Mouse (Mus musculus) Patski (cell line): ENCODE results near the gene Ankrd55. TPM values are rescaled to one million over a fixed set of nuclear protein-coding genes. Genes with fewer than 3 reads are reported as not detected.

Experiments used
- ATAC-seq: fragments of 100-300 bp; one replicate; pipeline ENCODE4 v1.8.0; 2021
- CTCF ChIA-PET: fragments of 350-600 bp; sonication (Branson Sonifier 250); formaldehyde crosslinking; loops from one replicate; lab custom pipeline; 2022; ENCODE audit warnings: inconsistent platforms; lab: Charles Lee
- POLR2A ChIA-PET: fragments of 350-600 bp; sonication (Branson Sonifier 250); formaldehyde crosslinking; loops from one replicate; lab custom pipeline; 2022; ENCODE audit warnings: antibody characterized with exemption, inconsistent platforms; lab: Charles Lee
- DNase-seq: peaks from one replicate; pipeline ENCODE4 v3.0.0-alpha.2; 2011; ENCODE audit warnings: low read depth, low spot score
- H3K27me3 ChIP-seq: fragments of 371-371 bp; one replicate; pipeline ENCODE4 v1.5.1; 2021
- CTCF ChIP-seq: fragments of 100-300 bp; IDR thresholded peaks from one replicate; pipeline ENCODE4 v1.5.1; 2021
- in situ Hi-C: fragments of 300-500 bp; cut with MboI; formaldehyde crosslinking; loops from 3 replicates; pipeline ENCODE4 v1.11.1; 2018; ENCODE audit warnings: low pct_unique_long_range_greater_than_20kb, mixed read lengths
- polyA plus RNA-seq: library from polyadenylated mRNA; unstranded; gene quantifications from one replicate; pipeline ENCODE4 v1.2.3, GENCODE M21; 2021

Ankrd55 gene
- polyA plus RNA-seq, 1 experiment from 2014 or later = 1.2 TPM

GRCm38 (mm10) chr13:112259398-112259797 lies 28.9 kb upstream of the Ankrd55 start:
- H3K27me3 ChIP-seq = no peaks in the 10 kb centered on the region
- in situ Hi-C loops = loop anchor here (5.0 to 25.0 kb wide), 5 partner anchors 192 to 1872 kb away; partner anchors contain the start of gene Plk2
- DNase-seq (no peak), ATAC-seq (no peak)
- CTCF ChIA-PET = interaction anchor here (0.6 to 1.6 kb wide), 10 partner anchors 134 to 495 kb away, joined by 3 to 6 read pairs (median 3); no protein-coding TSS in a partner anchor
- TF ChIP-seq CTCF = peak; percentile 95
- POLR2A ChIA-PET = interaction anchor here (1.0 kb wide), 1 partner anchor 511 kb away, joined by 4 read pairs; no protein-coding TSS in a partner anchor

DNA sequence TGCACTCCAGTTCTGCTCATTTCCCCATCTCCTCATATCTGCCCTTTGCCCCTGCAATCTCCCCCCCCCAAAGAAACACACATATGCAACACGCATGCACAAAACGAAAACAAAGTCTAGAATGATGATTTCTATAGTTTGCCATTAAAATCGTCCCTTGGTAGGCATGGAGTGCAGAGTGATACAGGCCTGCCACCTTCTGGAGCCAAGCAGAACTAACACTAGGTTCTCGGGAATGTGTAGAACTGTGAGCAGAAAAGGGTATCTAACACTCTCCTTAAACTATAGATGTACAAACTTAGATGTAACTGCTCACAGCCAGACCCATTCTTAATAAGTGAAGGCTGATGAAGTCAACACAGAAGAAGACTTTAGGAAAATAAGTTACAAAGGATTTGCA lies 23.6 kb upstream of the Ankrd55 start:
- TF ChIP-seq CTCF = peak; percentile 40
- no peaks in the 10 kb centered on the region for H3K27me3 ChIP-seq
- POLR2A ChIA-PET = interaction anchor here (0.6 kb wide), 1 partner anchor 455 kb away, joined by 3 read pairs; no protein-coding TSS in a partner anchor
- in situ Hi-C loops = loop anchor here (5.0 to 25.0 kb wide), 4 partner anchors 520 to 1877 kb away; partner anchors contain the start of gene Plk2
- DNase-seq (no peak), ATAC-seq (no peak)
- CTCF ChIA-PET = interaction anchor here (0.6 kb wide), 1 partner anchor 493 kb away, joined by 4 read pairs; no protein-coding TSS in a partner anchor

DNA sequence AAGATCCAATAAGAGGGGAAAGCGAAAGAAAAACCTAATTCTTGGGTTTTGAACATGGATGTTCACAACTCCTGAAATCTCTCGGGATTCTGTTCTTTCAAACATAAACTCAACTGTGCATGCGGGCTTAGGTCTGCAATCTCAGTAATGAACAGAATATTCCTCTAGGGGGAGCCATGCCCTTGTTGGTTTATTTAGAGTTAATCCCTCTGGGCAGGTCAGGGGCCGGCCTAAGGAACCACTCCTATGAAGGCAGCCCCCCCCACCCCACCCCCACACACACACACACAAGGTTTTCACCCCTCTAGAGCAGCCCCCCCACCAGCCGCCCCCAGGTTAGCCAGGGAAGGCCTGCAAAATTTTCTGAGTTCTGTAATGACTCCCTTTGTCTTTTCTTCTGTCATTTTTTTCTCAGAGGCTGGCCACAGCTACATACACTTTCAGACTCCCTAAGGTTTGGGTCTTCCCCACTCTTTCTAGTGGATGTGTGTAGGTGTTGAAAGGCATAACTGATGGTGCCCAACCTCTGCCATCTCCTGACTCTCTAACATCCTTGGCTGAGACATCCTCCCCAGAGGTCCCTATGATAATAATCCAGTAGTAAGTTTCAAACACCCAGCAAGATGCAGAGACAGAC lies 16.2 kb upstream of the Ankrd55 start:
- no peaks in the 10 kb centered on the region for H3K27me3 ChIP-seq
- CTCF ChIA-PET = interaction anchor here (1.4 to 4.8 kb wide), 3 partner anchors 12 to 259 kb away, joined by 4 to 25 read pairs (median 4); no protein-coding TSS in a partner anchor
- in situ Hi-C loops = loop anchor here (25.0 kb wide), 1 partner anchor 1885 kb away; the partner anchor contains the start of gene Plk2
- no peak for DNase-seq
- TF ChIP-seq CTCF = peak; percentile 61
- ATAC-seq = no peak
- POLR2A ChIA-PET = no interaction called here

DNA sequence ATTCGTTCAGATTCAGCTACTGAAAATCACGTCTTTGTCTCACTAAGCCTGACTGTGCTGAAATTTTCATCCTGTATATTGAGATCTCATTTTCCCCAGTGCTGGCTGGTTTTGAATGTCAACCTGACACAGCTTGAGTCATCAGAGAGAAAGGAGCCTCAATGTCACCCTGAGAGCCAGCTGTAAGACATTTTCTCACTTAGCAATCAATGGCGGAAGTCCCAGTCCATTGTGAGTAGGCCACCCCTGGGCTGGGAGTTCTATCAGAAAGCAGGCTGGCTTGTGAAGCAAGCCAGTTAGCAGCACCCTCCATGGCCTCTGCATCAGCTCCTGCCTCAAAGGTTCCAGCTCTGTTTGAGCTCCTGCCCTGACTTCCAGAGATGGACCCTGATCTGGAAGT lies 13.6 kb upstream of the Ankrd55 start:
- DNase-seq = no peak
- ChIA-PET POLR2A (no interaction called here), CTCF (interaction anchor here (1.1 to 4.8 kb wide), 3 partner anchors 27 to 506 kb away, joined by 3 to 25 read pairs (median 5); no protein-coding TSS in a partner anchor)
- TF ChIP-seq CTCF = no peak
- peaks cover 3% of the 10 kb centered on the region for H3K27me3 ChIP-seq
- no peak for ATAC-seq
- in situ Hi-C loops = loop anchor here (25.0 kb wide), 4 partner anchors 363 to 1887 kb away; partner anchors contain the start of genes Ccno, Mcidas and Plk2

GRCm38 (mm10) chr13:112275951-112276350 lies 12.3 kb upstream of the Ankrd55 start:
- no peak for DNase-seq
- ChIA-PET POLR2A (no interaction called here), CTCF (interaction anchor here (0.9 to 1.8 kb wide), 2 partner anchors 26 to 236 kb away, joined by 3 to 5 read pairs; no protein-coding TSS in a partner anchor)

GRCm38 (mm10) chr13:112277544-112277943 lies 10.7 kb upstream of the Ankrd55 start:
- POLR2A ChIA-PET = no interaction called here
- in situ Hi-C loops = loop anchor here (25.0 kb wide), 3 partner anchors 360 to 710 kb away; partner anchors contain the start of genes Ccno and Mcidas

More at GRCm38 (mm10) chr13:112275951-112276350, 12.3 kb upstream of the Ankrd55 start:
- no peak for TF ChIP-seq CTCF
- peaks cover 3% of the 10 kb centered on the region for H3K27me3 ChIP-seq
- no peak for ATAC-seq
- in situ Hi-C loops = loop anchor here (25.0 kb wide), 3 partner anchors 361 to 711 kb away; partner anchors contain the start of genes Ccno and Mcidas

GRCm38 (mm10) chr13:112278251-112278650 lies 10.0 kb upstream of the Ankrd55 start:
- DNase-seq (no peak), ATAC-seq (no peak)
- in situ Hi-C loops = loop anchor here (25.0 kb wide), 3 partner anchors 359 to 709 kb away; partner anchors contain the start of genes Ccno and Mcidas
- peaks cover 3% of the 10 kb centered on the region for H3K27me3 ChIP-seq
- ChIA-PET POLR2A (no interaction called here), CTCF (interaction anchor here (1.0 to 3.6 kb wide), 2 partner anchors 30 to 251 kb away, joined by 3 to 15 read pairs; no protein-coding TSS in a partner anchor)
- no peak for TF ChIP-seq CTCF

More at GRCm38 (mm10) chr13:112277544-112277943, 10.7 kb upstream of the Ankrd55 start:
- no peak for TF ChIP-seq CTCF
- peaks cover 3% of the 10 kb centered on the region for H3K27me3 ChIP-seq
- CTCF ChIA-PET = interaction anchor here (3.6 kb wide), 1 partner anchor 252 kb away, joined by 15 read pairs; no protein-coding TSS in a partner anchor
- ATAC-seq (no peak), DNase-seq (no peak)

GRCm38 (mm10) chr13:112287135-112287534 lies 1.1 kb upstream of the Ankrd55 start:
- CTCF ChIA-PET = no interaction called here
- POLR2A ChIA-PET = no interaction called here
- no peak for TF ChIP-seq CTCF
- H3K27me3 ChIP-seq = no peaks in the 10 kb centered on the region
- no peak for ATAC-seq
- in situ Hi-C loops = loop anchor here (25.0 kb wide), 3 partner anchors 350 to 700 kb away; partner anchors contain the start of genes Ccno and Mcidas
- DNase-seq = no peak

- no peak for ATAC-seq
- ChIA-PET POLR2A (no interaction called here), CTCF (no interaction called here)
- in situ Hi-C loops = loop anchor here (25.0 kb wide), 3 partner anchors 350 to 700 kb away; partner anchors contain the start of genes Ccno and Mcidas
- H3K27me3 ChIP-seq = no peaks in the 10 kb centered on the region
- no peak for DNase-seq
- no peak for TF ChIP-seq CTCF
Measured at GRCm38 (mm10) chr13:112287571-112288224, 553 bp upstream of the Ankrd55 start.

DNA sequence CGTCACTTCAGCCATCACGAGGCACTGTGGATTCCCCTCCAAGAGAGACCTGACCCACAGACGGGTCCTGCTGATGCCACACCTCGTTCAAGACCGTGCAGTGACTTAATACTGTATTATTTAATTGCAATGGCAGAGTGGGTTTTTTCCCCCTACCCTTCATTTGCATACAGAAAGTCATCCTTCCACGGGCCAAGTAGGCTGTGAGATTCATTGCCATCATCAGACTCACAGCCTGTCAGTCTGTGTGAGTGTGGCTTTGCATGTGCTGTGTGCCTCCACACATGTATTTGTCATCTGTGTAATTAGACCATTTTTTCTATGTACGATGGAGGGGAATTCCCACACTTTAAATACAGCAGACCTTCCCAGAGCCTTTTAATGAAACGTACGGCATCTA lies 1.1 kb downstream of the Ankrd55 start:
- ATAC-seq (no peak), DNase-seq (no peak)
- CTCF ChIA-PET = interaction anchor here (1.0 kb wide), 1 partner anchor 20 kb away, joined by 3 read pairs; no protein-coding TSS in a partner anchor
- no peaks in the 10 kb centered on the region for H3K27me3 ChIP-seq
- in situ Hi-C loops = loop anchor here (25.0 kb wide), 3 partner anchors 348 to 698 kb away; partner anchors contain the start of genes Ccno and Mcidas
- POLR2A ChIA-PET = no interaction called here
- no peak for TF ChIP-seq CTCF
